Mouse (Mus musculus) hindbrain, postnatal 0 days (tissue): ENCODE measurements around the gene Hpdl. TPM values are rescaled to one million over a fixed set of nuclear protein-coding genes. Genes with fewer than 3 reads are reported as not detected.

Source experiments
- ATAC-seq: fragments of 200-750 bp; cut with Nextera tagmentation; 2 replicates; pipeline ENCODE4 v1.8.0; 2017; ENCODE audit warnings: mild to moderate bottlenecking, moderate TSS enrichment, moderate library complexity
- DNase-seq: peaks from one replicate; pipeline ENCODE4 v3.0.0-alpha.2; 2015; ENCODE audit warnings: low spot score
- H3K27ac ChIP-seq: fragments of 300-500 bp; sonication (generic); 2 replicates; pipeline ENCODE4 v1.5.1; 2014; ENCODE audit warnings: mild to moderate bottlenecking
- H3K27me3 ChIP-seq: fragments of 300-500 bp; sonication (generic); 2 replicates; pipeline ENCODE4 v1.6.1; 2014; ENCODE audit warnings: low read length, mixed read lengths; ENCODE audit not compliant: insufficient read depth
- H3K36me3 ChIP-seq: fragments of 300-500 bp; sonication (generic); 2 replicates; pipeline ENCODE4 v1.6.1; 2014; ENCODE audit warnings: low read length, mixed read lengths; ENCODE audit not compliant: insufficient read depth
- H3K4me1 ChIP-seq: fragments of 300-500 bp; sonication (generic); 2 replicates; pipeline ENCODE4 v1.6.1; 2014; ENCODE audit warnings: antibody characterized with exemption, low read length, mixed read lengths; ENCODE audit not compliant: insufficient read depth
- H3K4me2 ChIP-seq: fragments of 300-500 bp; sonication (generic); 2 replicates; pipeline ENCODE4 v1.6.1; 2014; ENCODE audit warnings: low read depth, mild to moderate bottlenecking, low read length, moderate library complexity, mixed read lengths
- H3K4me3 ChIP-seq: fragments of 300-500 bp; sonication (generic); 2 replicates; pipeline ENCODE4 v1.5.1; 2014; ENCODE audit warnings: low read length
- H3K9ac ChIP-seq: fragments of 300-500 bp; sonication (generic); replicated peaks from 2 replicates; pipeline ENCODE4 v1.6.1; 2014; ENCODE audit warnings: mild to moderate bottlenecking, low read length, moderate library complexity, mixed read lengths
- H3K9me3 ChIP-seq: fragments of 300-500 bp; sonication (generic); 2 replicates; pipeline ENCODE4 v1.6.1; 2016; ENCODE audit warnings: low read length, mixed read lengths
- CTCF ChIP-seq: IDR thresholded peaks from 2 replicates; pipeline ENCODE4 v1.5.1; 2016; ENCODE audit warnings: antibody characterized with exemption, control low read depth, low read depth
- WGBS: fragments of 180-500 bp; shearing (Covaris S2); extraction: QIAGEN DNeasy Blood & Tissue Kit; methylation state at CpG from one replicate; pipeline ENCODE4 v1.1.7; 2014; 5-methylcytosine and 5-hydroxymethylcytosine counted together
- polyA plus RNA-seq: library from polyadenylated mRNA; unstranded; fragments of >200 nt; fragmentation: Nextera tagmentation; extraction: Ambion mirVana; gene quantifications from 2 replicates; pipeline ENCODE4 v1.2.1, GENCODE M21; 2015
- total RNA-seq: library from RNA; depleted of rRNA; stranded (reverse); fragments of >200 nt; gene quantifications from 2 replicates; pipeline ENCODE4 v1.2.3, GENCODE M21; 2014

Gene Hpdl
- total and polyA plus RNA-seq, 2 experiments from 2014 or later = 1.6 to 4.9 TPM

- DNase-seq = peak; percentile 99
- 0 out of 2 replicates have a peak, but pooled peaks have one; percentile 38 for TF ChIP-seq CTCF
- peak within 1 kb of the TSS; percentile 82 for H3K4me3 ChIP-seq
- H3K27ac ChIP-seq = peak within 1 kb of the TSS; percentile 93
- H3K9me3 ChIP-seq = no peaks in the 10 kb centered on the region
- peaks cover 28% of the 10 kb centered on the region for H3K36me3 ChIP-seq
- peak within 1 kb of the TSS; percentile 78 for H3K4me2 ChIP-seq
- peak within 1 kb of the TSS; percentile 71 for H3K9ac ChIP-seq
- H3K27me3 ChIP-seq = no peaks in the 10 kb centered on the region
- peak; percentile 100 for ATAC-seq
- H3K4me1 ChIP-seq = peaks cover 8% of the 10 kb centered on the region; the same call in 1 of the 2 replicates
- WGBS = under 1% methylated on average over 58 of the region's 58 CpGs
These were observed 14.0 kb downstream of the Hpdl start, which contains the start of the genes Toe1 and Mutyh for GRCm38 (mm10) chr4:116807197-116808129. TSS of gene Toe1 (minus strand) at chr4:116807640. TSS of gene Mutyh (plus strand) at chr4:116807723.

GRCm38 (mm10) chr4:116799901-116800300, 21.6 kb downstream of the Hpdl start:
- no peak overlapping the region for H3K27ac ChIP-seq
- H3K9me3 ChIP-seq = no peaks in the 10 kb centered on the region
- H3K27me3 ChIP-seq = no peaks in the 10 kb centered on the region
- ATAC-seq = peak; percentile 43; the same call in 1 of the 2 replicates
- H3K4me3 ChIP-seq = no peak overlapping the region
- TF ChIP-seq CTCF = peak; percentile 58
- H3K4me2 ChIP-seq = no peak overlapping the region
- H3K36me3 ChIP-seq = peaks cover 25% of the 10 kb centered on the region
- DNase-seq = peak; percentile 28
- H3K9ac ChIP-seq = no peak overlapping the region
- H3K4me1 ChIP-seq = no peaks in the 10 kb centered on the region
- WGBS = 40% methylated on average over 5 of the region's 5 CpGs

- no peaks in the 10 kb centered on the region for H3K27me3 ChIP-seq
- 43% methylated on average over 1 of the region's 1 CpGs for WGBS
These were observed 24.9 kb downstream of the Hpdl start for GRCm38 (mm10) chr4:116796442-116797110.

GRCm38 (mm10) chr4:116794273-116794672, 27.2 kb downstream of the Hpdl start:
- Histone ChIP-seq H3K9me3 (no peaks in the 10 kb centered on the region), H3K9ac (no peak overlapping the region), H3K4me2 (no peak overlapping the region), H3K4me1 (no peaks in the 10 kb centered on the region), H3K4me3 (no peak overlapping the region), H3K36me3 (no peaks in the 10 kb centered on the region), H3K27ac (no peak overlapping the region), H3K27me3 (no peaks in the 10 kb centered on the region)
- TF ChIP-seq CTCF = peak; percentile 30
- 72% methylated on average over 2 of the region's 2 CpGs for WGBS
- no peak for DNase-seq
- ATAC-seq = no peak

More at GRCm38 (mm10) chr4:116796442-116797110, 24.9 kb downstream of the Hpdl start:
- DNase-seq (no peak), ATAC-seq (no peak)
- H3K4me1 ChIP-seq = no peaks in the 10 kb centered on the region
- no peaks in the 10 kb centered on the region for H3K9me3 ChIP-seq
- no peak overlapping the region for H3K4me2 ChIP-seq
- no peaks in the 10 kb centered on the region for H3K36me3 ChIP-seq
- H3K27ac ChIP-seq = no peak overlapping the region
- H3K9ac ChIP-seq = no peak overlapping the region
- no peak for TF ChIP-seq CTCF
- no peak overlapping the region for H3K4me3 ChIP-seq

- Histone ChIP-seq H3K27ac (no peak overlapping the region), H3K4me2 (no peak overlapping the region), H3K27me3 (no peaks in the 10 kb centered on the region), H3K4me1 (no peaks in the 10 kb centered on the region), H3K36me3 (no peaks in the 10 kb centered on the region), H3K4me3 (no peak overlapping the region), H3K9ac (no peak overlapping the region), H3K9me3 (no peaks in the 10 kb centered on the region)
- no peak for TF ChIP-seq CTCF
- 89% methylated on average over 8 of the region's 8 CpGs for WGBS
- DNase-seq = no peak
- no peak for ATAC-seq
These were observed 29.1 kb downstream of the Hpdl start for GRCm38 (mm10) chr4:116792453-116792852.

GRCm38 (mm10) chr4:116788956-116789355, 32.6 kb downstream of the Hpdl start:
- WGBS = 4% methylated on average over 3 of the region's 3 CpGs
- Histone ChIP-seq H3K36me3 (no peaks in the 10 kb centered on the region), H3K4me3 (no peak overlapping the region), H3K4me2 (no peak overlapping the region), H3K27ac (no peak overlapping the region), H3K9ac (no peak overlapping the region), H3K27me3 (no peaks in the 10 kb centered on the region), H3K4me1 (no peaks in the 10 kb centered on the region), H3K9me3 (no peaks in the 10 kb centered on the region)
- DNase-seq (peak; percentile 94), ATAC-seq (peak; percentile 67)
- peak; percentile 86 for TF ChIP-seq CTCF
